In genomic region chr3:38220934-38221833, GRCm38 (mm10) we compare ENCODE assay signal across 8 mouse cellular contexts.
DNase-seq lines count a peak whose midpoint lies in the region; ATAC-seq and TF ChIP-seq lines count a peak whose summit lies in the region.

No protein-coding gene starts in this region.

- H3K9ac ChIP-seq in embryonic facial prominence, embryonic 13.5 days: no peak overlapping the region
- H3K9ac ChIP-seq in intestine, embryonic 14.5 days (ENCODE audit: low read length): no peak overlapping the region
- H3K9ac ChIP-seq in lung, embryonic 14.5 days: no peak overlapping the region; the same call in 1 of the 2 replicates

- ATAC-seq in embryonic facial prominence, embryonic 13.5 days (ENCODE audit: insufficient number of reproducible peaks, insufficient read depth, low FRiP score, low TSS enrichment, low read depth): no peak
- ATAC-seq in intestine, embryonic 14.5 days (replicated peaks; ENCODE audit: low FRiP score, low TSS enrichment, low read depth): peak; percentile 58; the same call in 1 of the 2 replicates
- peak; percentile 74; the same call in 1 of the 2 replicates for ATAC-seq in lung, embryonic 14.5 days (ENCODE audit: insufficient read depth)

- 0 out of 2 replicates have a peak overlapping the region, but pooled peaks have one; percentile 11 for H3K4me2 ChIP-seq in embryonic facial prominence, embryonic 13.5 days
- H3K4me2 ChIP-seq in intestine, embryonic 14.5 days (ENCODE audit: low read length): no peak overlapping the region
- peak overlapping the region; percentile 24 for H3K4me2 ChIP-seq in lung, embryonic 14.5 days

- H3K36me3 ChIP-seq in embryonic facial prominence, embryonic 13.5 days: no peaks in the 10 kb centered on the region
- H3K36me3 ChIP-seq in intestine, embryonic 14.5 days (ENCODE audit: control insufficient read depth, insufficient read depth, low read length): no peaks in the 10 kb centered on the region
- H3K36me3 ChIP-seq in lung, embryonic 14.5 days (ENCODE audit: insufficient read depth): no peaks in the 10 kb centered on the region

- peaks cover 6% of the 10 kb centered on the region; the same call in 1 of the 2 replicates for H3K4me1 ChIP-seq in embryonic facial prominence, embryonic 13.5 days
- no peaks in the 10 kb centered on the region for H3K4me1 ChIP-seq in intestine, embryonic 14.5 days (replicated peaks; ENCODE audit: control insufficient read depth, insufficient read depth, low read length)
- no peaks in the 10 kb centered on the region for H3K4me1 ChIP-seq in lung, embryonic 14.5 days (ENCODE audit: insufficient read depth)

- no peak overlapping the region for H3K4me3 ChIP-seq in embryonic facial prominence, embryonic 13.5 days
- no peak overlapping the region for H3K4me3 ChIP-seq in intestine, embryonic 14.5 days (ENCODE audit: low read depth, low read length)
- no peak overlapping the region for H3K4me3 ChIP-seq in lung, embryonic 14.5 days (ENCODE audit: low read depth, low read length)

- no peaks in the 10 kb centered on the region for H3K27me3 ChIP-seq in embryonic facial prominence, embryonic 13.5 days
- no peaks in the 10 kb centered on the region for H3K27me3 ChIP-seq in intestine, embryonic 14.5 days (replicated peaks; ENCODE audit: control insufficient read depth, insufficient read depth, low read length)
- no peaks in the 10 kb centered on the region for H3K27me3 ChIP-seq in lung, embryonic 14.5 days (ENCODE audit: insufficient read depth, low read length)

- peak; percentile 29 for DNase-seq in adrenal gland, adult 2 months
- no peak for DNase-seq in adrenal gland, adult 8-10 months
- peak; percentile 47 for DNase-seq in thymus, postnatal 14 days
- no peak for DNase-seq in thymus, postnatal 36 days
- DNase-seq in intestine, embryonic 14.5 days (ENCODE audit: low spot score): no peak
- DNase-seq in lung, embryonic 14.5 days: peak; percentile 86
- DNase-seq in retina, embryonic 14.5 days (ENCODE audit: low spot score): peak; percentile 86

- H3K27ac ChIP-seq in embryonic facial prominence, embryonic 13.5 days: no peak overlapping the region
- peak overlapping the region; percentile 14; the same call in 1 of the 2 replicates for H3K27ac ChIP-seq in intestine, embryonic 14.5 days (ENCODE audit: low read depth)
- H3K27ac ChIP-seq in lung, embryonic 14.5 days (ENCODE audit: low read depth): no peak overlapping the region

- WGBS in embryonic facial prominence, embryonic 13.5 days: 42% methylated on average over 11 of the region's 11 CpGs
- WGBS in intestine, embryonic 14.5 days: 36% methylated on average over 11 of the region's 11 CpGs
- WGBS in lung, embryonic 14.5 days: 30% methylated on average over 11 of the region's 11 CpGs

- peak; percentile 85 for TF ChIP-seq CTCF in lung, embryonic 14.5 days (IDR thresholded peaks at IDR 0.05; ENCODE audit: low read depth)

- H3K9me3 ChIP-seq in embryonic facial prominence, embryonic 13.5 days: no peaks in the 10 kb centered on the region
- H3K9me3 ChIP-seq in intestine, embryonic 14.5 days (ENCODE audit: control insufficient read depth, low read length): no peaks in the 10 kb centered on the region
- H3K9me3 ChIP-seq in lung, embryonic 14.5 days (ENCODE audit: low read depth, low read length): no peaks in the 10 kb centered on the region

Comparison
In these comparisons a context has a peak if more than half of its experiments do, and no peak if none do; other contexts are left out.
1. DNase-seq: peak in adrenal gland, adult 2 months (single experiment), thymus, postnatal 14 days (single experiment), lung, embryonic 14.5 days (single experiment) and retina, embryonic 14.5 days (single experiment); none in adrenal gland, adult 8-10 months (single experiment), thymus, postnatal 36 days (0 of 2) and intestine, embryonic 14.5 days (single experiment).